Mouse (Mus musculus): Measurements from ENCODE around the gene 1700025G04Rik. TPM values are rescaled to one million over a fixed set of nuclear protein-coding genes. Genes with fewer than 3 reads are reported as not detected.

1700025G04Rik gene
- polyA plus RNA-seq, 1 experiment from 2014 or later, result 29.3 TPM

DNA sequence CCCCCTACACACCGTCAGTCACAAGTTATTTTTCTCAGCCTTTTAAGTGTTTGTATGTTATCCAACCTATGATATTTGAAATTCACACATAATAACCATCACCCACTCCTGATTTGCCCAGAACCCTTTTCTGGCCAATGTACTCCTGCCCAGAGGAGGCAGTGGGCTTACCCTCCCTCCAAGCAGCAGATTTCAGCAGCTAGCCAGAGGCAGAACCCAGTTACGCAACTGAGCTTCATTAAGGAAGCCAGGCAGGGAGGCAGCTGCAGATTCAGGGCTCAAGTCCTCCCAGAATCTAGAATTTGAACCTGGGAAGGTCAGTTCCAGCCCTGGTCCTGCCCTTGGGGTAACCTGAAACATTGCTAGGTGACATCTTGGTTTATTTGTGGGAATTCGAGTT is 141.9 kb downstream of the 1700025G04Rik start:
- ATAC-seq (replicated peaks; ENCODE audit: insufficient number of reproducible peaks, low FRiP score, low TSS enrichment, low read depth) (no peak), DNase-seq (ENCODE audit: low spot score) (no peak)
- H3K4me3 ChIP-seq (ENCODE audit: low read depth, low read length), result no peak overlapping the region
- H3K36me3 ChIP-seq (replicated peaks; ENCODE audit: control insufficient read depth, insufficient read depth, low read depth, low read length), result no peaks in the 10 kb centered on the region
- 59% methylated on average over 3 of the region's 3 CpGs for WGBS
- H3K4me1 ChIP-seq (ENCODE audit: control insufficient read depth, insufficient read depth, low read length), result no peaks in the 10 kb centered on the region
- no peaks in the 10 kb centered on the region for H3K27me3 ChIP-seq (ENCODE audit: control insufficient read depth, insufficient read depth, low read length)
- H3K9ac ChIP-seq (replicated peaks; ENCODE audit: low read length), result no peak overlapping the region
- H3K4me2 ChIP-seq (ENCODE audit: low read depth, low read length), result no peak overlapping the region
- no peaks in the 10 kb centered on the region for H3K9me3 ChIP-seq (replicated peaks; ENCODE audit: control insufficient read depth, low read length)
- H3K27ac ChIP-seq (replicated peaks; ENCODE audit: low read depth, low read length), result no peak overlapping the region

DNA sequence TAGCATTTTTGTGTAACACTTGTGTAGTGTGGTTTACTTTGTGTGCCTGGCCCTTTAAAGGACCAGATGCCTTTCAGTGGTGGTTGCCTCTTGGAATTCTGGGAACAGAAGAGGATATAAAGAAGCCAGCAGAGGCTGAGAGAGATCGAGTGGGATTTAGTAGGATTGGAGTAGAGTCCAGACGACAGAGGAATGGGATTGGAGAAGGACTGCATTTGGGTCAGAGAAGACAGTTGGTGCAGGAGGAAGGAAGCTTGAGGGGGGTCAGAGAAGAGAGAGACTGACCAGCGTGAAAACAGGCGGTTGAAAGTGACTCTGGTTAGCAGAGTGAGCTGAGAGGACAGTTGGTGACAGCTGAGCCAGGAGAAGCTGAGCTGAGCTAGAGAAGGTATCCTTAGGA is 142.4 kb downstream of the 1700025G04Rik start:
- no peaks in the 10 kb centered on the region for H3K27me3 ChIP-seq (ENCODE audit: control insufficient read depth, insufficient read depth, low read length)
- no peak overlapping the region for H3K4me2 ChIP-seq (ENCODE audit: low read depth, low read length)
- H3K36me3 ChIP-seq (replicated peaks; ENCODE audit: control insufficient read depth, insufficient read depth, low read depth, low read length), result no peaks in the 10 kb centered on the region
- no peak overlapping the region for H3K9ac ChIP-seq (replicated peaks; ENCODE audit: low read length)
- H3K27ac ChIP-seq (replicated peaks; ENCODE audit: low read depth, low read length), result no peak overlapping the region
- DNase-seq (ENCODE audit: low spot score) (no peak), ATAC-seq (replicated peaks; ENCODE audit: insufficient number of reproducible peaks, low FRiP score, low TSS enrichment, low read depth) (no peak)
- H3K9me3 ChIP-seq (replicated peaks; ENCODE audit: control insufficient read depth, low read length), result no peaks in the 10 kb centered on the region
- 38% methylated on average over 4 of the region's 4 CpGs for WGBS
- H3K4me3 ChIP-seq (ENCODE audit: low read depth, low read length), result no peak overlapping the region
- no peaks in the 10 kb centered on the region for H3K4me1 ChIP-seq (ENCODE audit: control insufficient read depth, insufficient read depth, low read length)

DNA sequence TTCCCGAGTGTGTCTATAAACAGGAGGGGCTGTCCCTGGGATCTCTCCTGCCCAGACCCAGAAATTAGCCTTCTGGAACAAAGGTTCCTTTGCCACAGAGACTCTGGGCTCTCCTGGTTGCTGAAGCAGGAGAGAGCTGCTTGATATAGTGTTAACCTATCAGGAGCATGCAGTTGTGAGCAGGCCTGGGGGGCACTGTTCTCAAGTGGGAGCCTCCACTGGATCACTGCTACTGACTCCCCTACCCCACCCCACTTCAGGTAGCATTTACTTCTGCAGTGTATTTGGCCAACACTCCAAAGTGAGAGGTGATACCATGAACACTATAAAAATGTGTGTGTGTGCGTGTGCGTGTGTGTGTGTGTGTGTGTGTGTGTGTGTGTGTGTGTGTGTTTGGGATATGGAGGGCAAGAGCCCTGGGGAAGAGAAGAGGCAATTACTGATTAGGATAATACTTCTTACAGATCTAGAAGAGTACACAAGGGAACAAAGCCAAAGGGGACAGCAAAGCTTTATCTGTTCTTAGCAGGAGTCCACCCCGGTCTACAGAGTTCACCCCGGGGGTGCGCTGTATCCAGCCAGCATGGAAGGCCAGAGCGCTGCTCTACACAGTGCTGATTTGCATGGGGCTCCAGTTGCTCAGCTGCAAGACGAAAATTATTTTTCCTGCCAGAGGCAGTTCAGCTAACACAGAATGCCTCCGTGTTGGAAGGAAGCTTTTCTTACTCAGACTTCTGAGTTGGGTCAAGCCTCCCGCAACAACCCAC is 145.3 kb downstream of the 1700025G04Rik start:
- Histone ChIP-seq H3K4me1 (ENCODE audit: control insufficient read depth, insufficient read depth, low read length) (no peaks in the 10 kb centered on the region), H3K9ac (replicated peaks; ENCODE audit: low read length) (no peak overlapping the region), H3K9me3 (replicated peaks; ENCODE audit: control insufficient read depth, low read length) (no peaks in the 10 kb centered on the region), H3K4me2 (ENCODE audit: low read depth, low read length) (no peak overlapping the region), H3K27me3 (ENCODE audit: control insufficient read depth, insufficient read depth, low read length) (no peaks in the 10 kb centered on the region), H3K27ac (replicated peaks; ENCODE audit: low read depth, low read length) (no peak overlapping the region), H3K36me3 (replicated peaks; ENCODE audit: control insufficient read depth, insufficient read depth, low read depth, low read length) (no peaks in the 10 kb centered on the region), H3K4me3 (ENCODE audit: low read depth, low read length) (no peak overlapping the region)
- 30% methylated on average over 10 of the region's 10 CpGs for WGBS
- peak; percentile 37 for DNase-seq (ENCODE audit: low spot score)
- ATAC-seq (replicated peaks; ENCODE audit: insufficient number of reproducible peaks, low FRiP score, low TSS enrichment, low read depth), result 0 out of 2 replicates have a peak, but pooled peaks have one; percentile 46

DNA sequence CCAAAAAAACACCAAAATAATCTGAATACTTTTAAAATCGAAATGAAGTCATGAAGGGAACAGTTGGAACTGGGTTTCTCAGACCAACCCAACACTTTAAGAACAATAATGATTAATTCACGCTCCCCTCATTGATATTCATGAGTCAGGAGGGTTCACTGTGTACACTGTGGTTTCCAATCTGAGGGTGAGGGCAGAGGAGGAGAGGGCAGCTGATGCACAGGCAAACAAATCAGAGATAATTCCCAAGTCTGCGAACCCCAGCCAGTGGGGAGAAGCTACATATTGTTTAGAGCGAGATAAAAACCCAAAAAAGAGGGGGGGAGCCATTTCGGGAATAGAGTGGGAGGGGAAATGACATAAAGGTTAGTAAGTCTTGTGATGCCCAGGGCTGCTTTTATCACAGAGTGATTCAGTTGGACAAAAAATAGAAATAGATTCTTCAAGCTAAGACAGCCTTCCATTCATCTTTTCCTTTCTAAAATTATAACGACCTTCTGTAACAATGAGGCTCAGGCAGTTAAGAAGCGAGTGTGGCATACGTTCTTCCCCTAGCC is 146.2 kb downstream of the 1700025G04Rik start:
- Histone ChIP-seq H3K4me1 (ENCODE audit: control insufficient read depth, insufficient read depth, low read length) (no peaks in the 10 kb centered on the region), H3K9me3 (replicated peaks; ENCODE audit: control insufficient read depth, low read length) (no peaks in the 10 kb centered on the region), H3K4me3 (ENCODE audit: low read depth, low read length) (no peak overlapping the region), H3K4me2 (ENCODE audit: low read depth, low read length) (no peak overlapping the region), H3K27ac (replicated peaks; ENCODE audit: low read depth, low read length) (no peak overlapping the region), H3K9ac (replicated peaks; ENCODE audit: low read length) (no peak overlapping the region), H3K36me3 (replicated peaks; ENCODE audit: control insufficient read depth, insufficient read depth, low read depth, low read length) (no peaks in the 10 kb centered on the region), H3K27me3 (ENCODE audit: control insufficient read depth, insufficient read depth, low read length) (no peaks in the 10 kb centered on the region)
- 66% methylated on average over 8 of the region's 8 CpGs for whole genome bisulfite sequencing
- ATAC-seq (replicated peaks; ENCODE audit: insufficient number of reproducible peaks, low FRiP score, low TSS enrichment, low read depth) (no peak), DNase-seq (ENCODE audit: low spot score) (no peak)

DNA sequence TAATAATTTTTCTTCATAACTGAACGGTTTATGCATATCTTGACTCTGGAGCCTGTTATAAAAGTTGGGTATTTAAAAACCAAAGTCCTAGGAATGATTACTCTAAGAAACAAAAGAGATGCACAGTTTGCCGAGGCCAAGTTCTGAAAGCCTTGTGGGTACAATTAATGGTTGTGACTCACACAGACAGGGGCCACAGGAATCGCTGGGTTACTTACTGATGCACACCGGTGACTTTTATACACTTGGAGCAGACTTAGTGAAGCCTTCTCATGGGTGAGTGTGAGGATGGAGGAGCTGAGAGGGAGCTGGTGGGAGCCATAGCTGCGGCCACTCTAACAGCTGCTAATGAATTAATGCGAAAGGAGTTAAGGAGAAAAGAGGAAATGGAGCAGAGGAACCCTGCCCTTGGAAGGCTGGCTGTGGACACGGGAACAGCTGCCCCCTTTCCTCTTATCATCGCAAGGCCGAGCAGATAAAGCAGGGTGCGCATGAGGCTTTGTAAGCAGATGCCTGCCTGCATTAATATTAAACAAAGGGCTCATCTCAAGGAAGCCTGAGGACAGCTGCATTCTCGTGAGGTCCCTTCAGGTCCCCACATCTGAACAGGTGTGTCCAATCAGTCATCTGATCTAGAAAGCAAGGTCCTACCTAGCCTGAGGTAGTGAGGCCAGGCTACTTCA is 146.8 kb downstream of the 1700025G04Rik start:
- Histone ChIP-seq H3K27me3 (ENCODE audit: control insufficient read depth, insufficient read depth, low read length) (no peaks in the 10 kb centered on the region), H3K36me3 (replicated peaks; ENCODE audit: control insufficient read depth, insufficient read depth, low read depth, low read length) (no peaks in the 10 kb centered on the region), H3K4me3 (ENCODE audit: low read depth, low read length) (no peak overlapping the region), H3K4me2 (ENCODE audit: low read depth, low read length) (no peak overlapping the region), H3K9ac (replicated peaks; ENCODE audit: low read length) (no peak overlapping the region), H3K27ac (replicated peaks; ENCODE audit: low read depth, low read length) (no peak overlapping the region), H3K9me3 (replicated peaks; ENCODE audit: control insufficient read depth, low read length) (no peaks in the 10 kb centered on the region), H3K4me1 (ENCODE audit: control insufficient read depth, insufficient read depth, low read length) (no peaks in the 10 kb centered on the region)
- ATAC-seq (replicated peaks; ENCODE audit: insufficient number of reproducible peaks, low FRiP score, low TSS enrichment, low read depth) (no peak; the same call in 1 of the 2 replicates), DNase-seq (ENCODE audit: low spot score) (no peak)
- WGBS, result 68% methylated on average over 11 of the region's 11 CpGs

DNA sequence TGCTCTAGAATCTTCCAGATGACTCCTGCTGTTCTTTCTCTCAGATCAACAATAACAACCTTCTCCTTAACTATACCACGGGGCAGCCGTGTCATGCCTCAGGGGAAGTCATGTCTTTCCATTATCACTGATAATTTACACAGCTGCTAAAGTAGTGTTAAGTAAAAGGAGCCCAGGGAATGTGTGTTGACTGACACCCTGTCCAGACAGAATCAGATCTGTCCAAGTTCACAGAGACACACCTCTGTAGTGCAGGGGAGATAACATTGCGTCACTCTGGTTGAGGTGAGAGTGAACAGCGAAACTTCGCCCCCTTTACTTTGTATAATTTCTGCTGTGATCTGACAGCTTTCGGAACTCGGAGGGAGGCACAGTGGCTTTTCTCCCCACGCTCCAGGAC is 149.9 kb downstream of the 1700025G04Rik start:
- Histone ChIP-seq H3K9ac (replicated peaks; ENCODE audit: low read length) (no peak overlapping the region), H3K4me2 (ENCODE audit: low read depth, low read length) (no peak overlapping the region), H3K27ac (replicated peaks; ENCODE audit: low read depth, low read length) (no peak overlapping the region), H3K36me3 (replicated peaks; ENCODE audit: control insufficient read depth, insufficient read depth, low read depth, low read length) (no peaks in the 10 kb centered on the region), H3K4me3 (ENCODE audit: low read depth, low read length) (no peak overlapping the region), H3K27me3 (ENCODE audit: control insufficient read depth, insufficient read depth, low read length) (no peaks in the 10 kb centered on the region), H3K4me1 (ENCODE audit: control insufficient read depth, insufficient read depth, low read length) (no peaks in the 10 kb centered on the region), H3K9me3 (replicated peaks; ENCODE audit: control insufficient read depth, low read length) (no peaks in the 10 kb centered on the region)
- DNase-seq (ENCODE audit: low spot score), result no peak
- no peak for ATAC-seq (replicated peaks; ENCODE audit: insufficient number of reproducible peaks, low FRiP score, low TSS enrichment, low read depth)
- whole genome bisulfite sequencing, result 48% methylated on average over 8 of the region's 8 CpGs

DNA sequence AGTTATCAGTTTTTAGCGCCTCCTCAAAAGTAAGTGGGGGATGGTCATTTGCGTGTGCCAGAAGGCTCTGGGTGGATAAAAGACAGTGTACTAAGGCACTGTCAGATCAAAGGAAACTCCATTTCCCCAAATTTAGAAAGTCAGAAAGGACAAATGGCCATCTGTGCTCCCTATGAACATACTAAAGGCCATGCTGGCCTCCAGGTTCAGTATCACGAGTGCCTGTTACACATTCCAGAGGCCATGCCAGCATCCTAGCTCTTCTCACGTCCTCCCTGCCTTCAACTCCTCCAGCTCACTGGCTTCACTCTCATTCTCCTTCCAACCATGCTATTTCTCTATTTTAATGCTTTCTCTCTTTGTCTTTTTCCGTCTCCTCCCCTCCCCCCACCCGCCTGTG is 150.4 kb downstream of the 1700025G04Rik start:
- no peak overlapping the region for H3K27ac ChIP-seq (replicated peaks; ENCODE audit: low read depth, low read length)
- no peaks in the 10 kb centered on the region for H3K27me3 ChIP-seq (ENCODE audit: control insufficient read depth, insufficient read depth, low read length)
- no peak overlapping the region for H3K4me2 ChIP-seq (ENCODE audit: low read depth, low read length)
- 55% methylated on average over 6 of the region's 6 CpGs for WGBS
- H3K36me3 ChIP-seq (replicated peaks; ENCODE audit: control insufficient read depth, insufficient read depth, low read depth, low read length), result no peaks in the 10 kb centered on the region
- ATAC-seq (replicated peaks; ENCODE audit: insufficient number of reproducible peaks, low FRiP score, low TSS enrichment, low read depth) (no peak), DNase-seq (ENCODE audit: low spot score) (no peak)
- no peak overlapping the region for H3K4me3 ChIP-seq (ENCODE audit: low read depth, low read length)
- H3K9me3 ChIP-seq (replicated peaks; ENCODE audit: control insufficient read depth, low read length), result no peaks in the 10 kb centered on the region
- no peak overlapping the region for H3K9ac ChIP-seq (replicated peaks; ENCODE audit: low read length)
- H3K4me1 ChIP-seq (ENCODE audit: control insufficient read depth, insufficient read depth, low read length), result no peaks in the 10 kb centered on the region

DNA sequence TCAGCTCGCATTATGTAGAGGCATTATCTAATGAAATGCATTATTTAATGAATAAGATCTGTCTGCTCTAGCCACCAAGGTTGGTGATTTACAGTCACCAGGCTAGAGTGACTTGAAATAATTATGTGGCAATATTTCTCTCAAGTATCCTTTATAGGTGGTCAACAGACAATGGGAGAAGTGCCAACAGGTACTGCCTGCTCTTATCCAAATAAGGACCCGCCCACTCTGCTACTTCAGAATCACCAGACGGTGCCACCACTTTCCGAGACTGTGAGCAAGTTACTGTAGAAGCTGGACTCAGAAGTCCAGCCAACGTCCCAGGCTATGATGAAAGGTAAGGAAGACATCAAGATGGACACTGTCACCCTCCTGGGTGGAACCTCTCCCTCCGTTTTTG is 156.3 kb downstream of the 1700025G04Rik start:
- Histone ChIP-seq H3K4me1 (ENCODE audit: control insufficient read depth, insufficient read depth, low read length) (0 out of 2 replicates have a peak, but pooled peaks cover 3% of the 10 kb centered on the region), H3K27me3 (ENCODE audit: control insufficient read depth, insufficient read depth, low read length) (no peaks in the 10 kb centered on the region), H3K4me2 (ENCODE audit: low read depth, low read length) (no peak overlapping the region), H3K36me3 (replicated peaks; ENCODE audit: control insufficient read depth, insufficient read depth, low read depth, low read length) (no peaks in the 10 kb centered on the region), H3K27ac (replicated peaks; ENCODE audit: low read depth, low read length) (no peak overlapping the region), H3K4me3 (ENCODE audit: low read depth, low read length) (no peak overlapping the region), H3K9ac (replicated peaks; ENCODE audit: low read length) (no peak overlapping the region), H3K9me3 (replicated peaks; ENCODE audit: control insufficient read depth, low read length) (no peaks in the 10 kb centered on the region)
- WGBS, result 84% methylated on average over 6 of the region's 6 CpGs
- no peak for ATAC-seq (replicated peaks; ENCODE audit: insufficient number of reproducible peaks, low FRiP score, low TSS enrichment, low read depth)
- no peak for DNase-seq (ENCODE audit: low spot score)

Data from embryonic facial prominence, embryonic 11.5 days (tissue).